Mouse (Mus musculus): ENCODE data around the gene Mettl3.

GRCm38 (mm10) chr14:52313931-52314807 lies 9.2 kb upstream of the Mettl3 start:
- TF ChIP-seq CTCF (conservative IDR thresholded peaks at IDR 0.05; ENCODE audit: low read length) (no peak), POU5F1 (IDR thresholded peaks at IDR 0.05; ENCODE audit: borderline replicate concordance, low read length) (no peak), NANOG (IDR thresholded peaks at IDR 0.05; ENCODE audit: borderline replicate concordance, low read length) (no peak)

Measured in E14TG2a.4 (cell line).